Mouse (Mus musculus) heart, postnatal 0 days (tissue): ENCODE results near the gene Hoxb8. TPM values are rescaled to one million over a fixed set of nuclear protein-coding genes. Genes with fewer than 3 reads are reported as not detected.

Source experiments
- ATAC-seq: fragments of 200-750 bp; cut with Nextera tagmentation; 2 replicates; pipeline ENCODE4 v1.8.0; 2017; ENCODE audit warnings: low read depth, moderate number of reproducible peaks, moderate library complexity; ENCODE audit not compliant: insufficient read depth
- DNase-seq: peaks from one replicate; pipeline ENCODE4 v3.0.0-alpha.2; 2016; ENCODE audit warnings: low spot score
- H3K27ac ChIP-seq: fragments of 300-500 bp; sonication (generic); 2 replicates; pipeline ENCODE4 v1.5.1; 2014; ENCODE audit warnings: low read depth, mild to moderate bottlenecking
- H3K27me3 ChIP-seq: fragments of 300-500 bp; sonication (generic); 2 replicates; pipeline ENCODE4 v1.6.1; 2014; ENCODE audit warnings: low read length, mixed read lengths; ENCODE audit not compliant: control insufficient read depth, insufficient read depth
- H3K36me3 ChIP-seq: fragments of 300-500 bp; sonication (generic); replicated peaks from 2 replicates; pipeline ENCODE4 v1.6.1; 2014; ENCODE audit warnings: low read length, mixed read lengths; ENCODE audit not compliant: control insufficient read depth, insufficient read depth
- H3K4me1 ChIP-seq: fragments of 300-500 bp; sonication (generic); 2 replicates; pipeline ENCODE4 v1.6.1; 2014; ENCODE audit warnings: antibody characterized with exemption; ENCODE audit not compliant: control insufficient read depth, insufficient read depth
- H3K4me2 ChIP-seq: fragments of 300-500 bp; sonication (generic); 2 replicates; pipeline ENCODE4 v1.6.1; 2014; ENCODE audit warnings: low read depth, mild to moderate bottlenecking, low read length, moderate library complexity
- H3K4me3 ChIP-seq: fragments of 300-500 bp; sonication (generic); 2 replicates; pipeline ENCODE4 v1.5.1; 2014; ENCODE audit warnings: low read depth, low read length
- H3K9ac ChIP-seq: fragments of 300-500 bp; sonication (generic); replicated peaks from 2 replicates; pipeline ENCODE4 v1.6.1; 2014; ENCODE audit warnings: low read depth, low read length, mixed read lengths
- H3K9me3 ChIP-seq: fragments of 300-500 bp; sonication (generic); replicated peaks from 2 replicates; pipeline ENCODE4 v1.6.1; 2016; ENCODE audit warnings: low read length; ENCODE audit not compliant: control insufficient read depth
- CTCF ChIP-seq: IDR thresholded peaks from 2 replicates; pipeline ENCODE4 v1.5.1; 2016; ENCODE audit warnings: antibody characterized with exemption, control low read depth, low read depth
- EP300 ChIP-seq: IDR thresholded peaks from 2 replicates; pipeline ENCODE4 v1.6.1; 2016; ENCODE audit warnings: antibody characterized with exemption, low read depth
- WGBS: fragments of 180-500 bp; shearing (Covaris S2); extraction: QIAGEN DNeasy Blood & Tissue Kit; methylation state at CpG from one replicate; pipeline ENCODE4 v1.1.7; 2014; 5-methylcytosine and 5-hydroxymethylcytosine counted together
- polyA plus RNA-seq: library from polyadenylated mRNA; unstranded; fragments of >200 nt; fragmentation: Nextera tagmentation; extraction: Ambion mirVana; gene quantifications from 2 replicates; pipeline ENCODE4 v1.2.1, GENCODE M21; 2015
- total RNA-seq: library from RNA; depleted of rRNA; stranded (reverse); fragments of >200 nt; gene quantifications from 2 replicates; pipeline ENCODE4 v1.2.3, GENCODE M21; 2014; ENCODE audit warnings: low replicate concordance

Hoxb8 gene
- total and polyA plus RNA-seq, 2 experiments from 2014 or later: not detected

DNA sequence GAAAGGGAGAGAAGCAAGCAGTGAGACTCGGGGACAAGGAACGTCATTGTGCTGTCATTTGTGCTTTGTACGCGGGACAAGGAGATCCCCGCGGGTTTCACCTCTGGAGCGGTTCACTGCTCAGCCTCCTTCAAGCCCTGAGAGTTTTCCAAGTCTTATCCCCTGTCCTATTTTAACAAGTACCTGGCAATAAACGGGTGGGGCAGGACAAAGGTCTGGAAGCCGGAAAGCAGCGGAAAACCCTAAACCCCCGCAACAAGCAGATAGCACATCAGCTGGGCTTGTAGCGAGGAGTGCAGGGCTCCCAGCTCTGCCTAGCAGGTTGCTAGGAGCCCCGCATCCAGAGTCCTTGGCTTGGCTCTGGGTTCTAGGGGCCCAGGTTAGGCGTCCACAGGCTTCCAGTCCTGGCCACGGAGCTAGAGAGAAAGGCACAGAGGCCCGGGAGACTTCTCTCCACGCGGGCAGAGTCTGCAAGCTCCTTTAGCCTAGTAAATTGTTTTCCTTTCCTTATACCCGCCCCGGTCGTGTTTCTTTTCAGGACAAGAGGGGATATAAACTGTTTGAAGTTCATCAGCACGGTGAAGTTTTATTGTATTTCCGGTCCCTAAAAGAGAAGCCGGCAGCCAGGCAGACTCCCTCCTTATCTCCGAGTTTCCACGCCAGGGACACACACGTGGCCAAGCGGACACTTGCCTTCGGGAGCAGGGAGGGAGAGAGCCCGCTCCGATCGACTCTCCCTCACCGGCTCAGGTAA is 17.9 kb upstream of the Hoxb8 start:
- DNase-seq: no peak
- Histone ChIP-seq H3K36me3 (no peaks in the 10 kb centered on the region), H3K9ac (no peak overlapping the region), H3K27me3 (peaks cover 100% of the 10 kb centered on the region), H3K4me2 (no peak overlapping the region), H3K4me1 (no peaks in the 10 kb centered on the region), H3K4me3 (peak overlapping the region; percentile 2; the same call in 1 of the 2 replicates), H3K27ac (no peak overlapping the region), H3K9me3 (no peaks in the 10 kb centered on the region)
- no peak for ATAC-seq
- TF ChIP-seq EP300: no peak
- no peak for TF ChIP-seq CTCF
- 3% methylated on average over 33 of the region's 33 CpGs for WGBS

DNA sequence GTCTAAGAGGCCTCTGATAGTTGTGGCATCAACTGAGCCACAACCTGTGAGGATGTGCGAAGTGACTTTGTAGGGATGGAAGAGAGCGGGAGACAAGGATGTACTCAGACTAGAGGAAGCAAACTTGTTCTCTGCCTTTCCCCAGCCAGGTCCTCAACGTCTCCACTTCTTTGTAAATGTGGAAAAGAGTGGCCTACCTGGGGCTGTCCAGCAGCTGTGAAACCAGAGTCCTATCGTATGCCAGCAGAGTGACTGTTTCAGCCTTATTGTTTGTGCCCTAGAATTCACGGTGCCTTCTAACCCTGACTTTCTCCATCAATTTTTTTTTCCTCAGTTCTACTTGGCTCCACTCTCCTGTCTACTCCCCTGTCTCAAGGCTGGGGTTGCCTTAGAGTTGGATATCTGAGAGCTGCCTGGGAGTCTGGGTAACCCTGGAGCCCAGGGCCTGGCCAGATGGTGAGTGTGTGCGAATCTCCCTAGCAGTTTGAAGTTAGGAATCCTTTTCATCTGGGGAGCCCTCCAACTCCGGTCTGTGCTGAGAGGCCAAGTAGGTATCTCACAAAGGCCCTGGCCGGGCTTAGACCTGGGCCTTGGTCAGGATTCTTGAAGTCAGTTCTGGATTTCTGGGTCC is 17.2 kb upstream of the Hoxb8 start:
- Histone ChIP-seq H3K4me1 (no peaks in the 10 kb centered on the region), H3K36me3 (no peaks in the 10 kb centered on the region), H3K4me3 (no peak overlapping the region), H3K4me2 (no peak overlapping the region), H3K9ac (no peak overlapping the region), H3K9me3 (no peaks in the 10 kb centered on the region), H3K27me3 (peaks cover 100% of the 10 kb centered on the region), H3K27ac (no peak overlapping the region)
- ATAC-seq: no peak
- DNase-seq: no peak
- TF ChIP-seq CTCF (no peak), EP300 (no peak)
- 11% methylated on average over 8 of the region's 8 CpGs for WGBS

- Histone ChIP-seq H3K9ac (no peak overlapping the region), H3K4me2 (no peak overlapping the region), H3K27me3 (peaks cover 100% of the 10 kb centered on the region), H3K9me3 (no peaks in the 10 kb centered on the region), H3K4me3 (no peak overlapping the region), H3K4me1 (no peaks in the 10 kb centered on the region), H3K36me3 (no peaks in the 10 kb centered on the region), H3K27ac (no peak overlapping the region)
- DNase-seq (no peak), ATAC-seq (no peak)
- no peak for TF ChIP-seq CTCF
- TF ChIP-seq EP300: no peak
- WGBS: 2% methylated on average over 7 of the region's 7 CpGs
Observed at GRCm38 (mm10) chr11:96265954-96266353, 15.8 kb upstream of the Hoxb8 start.

DNA sequence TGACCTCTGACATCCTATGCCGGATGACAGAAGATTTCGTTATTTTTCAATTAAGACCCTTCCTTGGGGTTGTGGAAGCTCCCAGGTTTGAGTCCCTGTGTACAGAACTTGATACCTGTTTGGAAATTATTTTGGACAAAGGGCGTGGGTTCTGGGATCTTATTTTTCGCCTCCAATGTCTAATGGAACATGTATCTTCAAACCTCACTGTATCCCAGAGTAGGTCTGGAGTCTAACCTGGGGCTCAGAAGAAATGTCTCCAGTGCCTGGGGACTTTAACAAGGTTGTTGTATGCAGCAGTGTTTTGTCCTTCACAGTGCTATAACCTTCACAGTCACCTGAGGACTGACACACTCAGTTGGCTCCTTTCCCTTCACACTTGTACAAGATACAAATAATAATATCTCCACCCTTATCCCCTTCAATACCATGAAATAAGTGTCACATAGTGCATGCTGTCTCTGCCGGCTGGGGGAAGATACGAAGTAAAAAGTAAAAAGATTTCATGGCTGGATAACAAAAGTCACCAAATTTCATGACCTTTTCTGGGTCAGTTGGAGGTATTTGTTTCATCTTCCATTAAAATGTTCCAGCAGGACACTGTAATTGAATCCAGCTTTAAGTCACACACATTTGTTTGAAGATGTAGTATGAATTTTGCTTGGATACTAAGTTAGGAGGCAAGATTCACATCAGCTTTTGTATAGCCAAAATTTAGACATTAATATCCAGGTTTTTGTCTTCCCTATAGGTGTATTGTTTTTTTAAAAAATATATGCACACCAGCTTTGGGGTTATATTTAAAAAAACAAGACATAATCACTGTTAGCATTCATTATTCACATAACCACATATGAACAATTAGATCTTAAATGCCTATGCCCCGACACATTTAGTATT is 14.4 kb upstream of the Hoxb8 start:
- peaks cover 100% of the 10 kb centered on the region for H3K27me3 ChIP-seq
- DNase-seq: no peak
- H3K9me3 ChIP-seq: no peaks in the 10 kb centered on the region
- no peak overlapping the region for H3K4me3 ChIP-seq
- no peak for ATAC-seq
- TF ChIP-seq CTCF: no peak
- TF ChIP-seq EP300: no peak
- WGBS: 13% methylated on average over 7 of the region's 7 CpGs
- no peaks in the 10 kb centered on the region for H3K36me3 ChIP-seq
- H3K27ac ChIP-seq: no peak overlapping the region
- H3K4me1 ChIP-seq: no peaks in the 10 kb centered on the region
- no peak overlapping the region for H3K9ac ChIP-seq
- no peak overlapping the region for H3K4me2 ChIP-seq

GRCm38 (mm10) chr11:96268031-96268745 is 13.5 kb upstream of the Hoxb8 start:
- WGBS: 3% methylated on average over 1 of the region's 1 CpGs
- ATAC-seq: no peak
- Histone ChIP-seq H3K9ac (no peak overlapping the region), H3K27me3 (peaks cover 100% of the 10 kb centered on the region), H3K4me1 (no peaks in the 10 kb centered on the region), H3K27ac (no peak overlapping the region), H3K4me2 (no peak overlapping the region), H3K9me3 (no peaks in the 10 kb centered on the region), H3K4me3 (no peak overlapping the region), H3K36me3 (no peaks in the 10 kb centered on the region)
- no peak for TF ChIP-seq CTCF
- no peak for TF ChIP-seq EP300
- no peak for DNase-seq
